Mouse (Mus musculus) olfactory bulb, adult 2 months (tissue): ENCODE data around the gene Thada.

Experiments used
- CTCF ChIP-seq: fragments of 200-500 bp; IDR thresholded peaks from 2 replicates; pipeline ENCODE4 v1.5.1; 2012; ENCODE audit warnings: low read depth, mild to moderate bottlenecking, low read length, moderate library complexity; ENCODE audit not compliant: insufficient read depth
- POLR2A ChIP-seq: fragments of 200-500 bp; IDR thresholded peaks from 2 replicates; pipeline ENCODE4 v1.6.1; 2012; ENCODE audit warnings: mild to moderate bottlenecking, low read depth, low read length, moderate library complexity; ENCODE audit not compliant: insufficient read depth

DNA sequence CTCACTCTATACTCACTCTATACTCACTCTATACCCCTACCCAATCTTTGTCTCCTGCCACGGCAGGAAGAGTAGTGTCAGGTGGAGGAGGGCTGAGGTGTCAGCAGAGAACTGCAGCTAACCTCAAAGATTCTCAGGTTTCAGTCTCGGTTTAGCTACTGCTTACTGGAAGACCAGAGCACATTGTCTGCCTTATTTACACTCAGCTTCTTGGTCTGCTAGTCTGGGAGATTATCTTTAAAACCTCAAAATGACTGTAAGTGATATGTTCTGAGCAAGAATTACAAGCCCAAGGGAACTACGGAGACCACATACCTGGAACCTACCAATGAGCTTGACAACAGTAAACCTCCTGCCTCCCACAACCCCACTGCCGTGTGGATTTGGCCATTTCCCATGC is 31.0 kb downstream of the Thada start:
- no peak for TF ChIP-seq POLR2A
- TF ChIP-seq CTCF = no peak
